8 mouse cellular contexts compared by ENCODE assay signal in genomic region chr8:119585901-119586300, GRCm38 (mm10). TPM values are rescaled to one million over a fixed set of nuclear protein-coding genes. Genes with fewer than 3 reads are reported as not detected.
DNase-seq lines count a peak whose midpoint lies in the region; ATAC-seq and TF ChIP-seq lines count a peak whose summit lies in the region.

No protein-coding gene starts in this region.

- peak; percentile 35; the same call in 1 of the 2 replicates for TF ChIP-seq POLR2A in bone marrow, adult 2 months (IDR thresholded peaks at IDR 0.05; ENCODE audit: borderline replicate concordance, control insufficient read depth, low read depth, low read length)

- peak overlapping the region; percentile 9; the same call in 1 of the 2 replicates for H3K9ac ChIP-seq in hindbrain, embryonic 16.5 days (ENCODE audit: low read depth, low read length)
- H3K9ac ChIP-seq in midbrain, embryonic 12.5 days (replicated peaks), result peak overlapping the region; percentile 29; the same call in 1 of the 2 replicates

- no peak for ATAC-seq in hindbrain, embryonic 16.5 days
- ATAC-seq in midbrain, embryonic 12.5 days (ENCODE audit: low FRiP score, low read depth), result no peak

- H3K36me3 ChIP-seq in heart, embryonic 10.5 days, result no peaks in the 10 kb centered on the region
- no peaks in the 10 kb centered on the region for H3K36me3 ChIP-seq in hindbrain, embryonic 16.5 days (ENCODE audit: control insufficient read depth, insufficient read depth, low read length)
- H3K36me3 ChIP-seq in midbrain, embryonic 12.5 days, result no peaks in the 10 kb centered on the region

- H3K4me1 ChIP-seq in heart, embryonic 10.5 days, result peaks cover 54% of the 10 kb centered on the region
- no peaks in the 10 kb centered on the region; the same call in 1 of the 2 replicates for H3K4me1 ChIP-seq in bone marrow, adult 2 months (ENCODE audit: control insufficient read depth, insufficient read depth, low read length)
- H3K4me1 ChIP-seq in hindbrain, embryonic 16.5 days (ENCODE audit: control insufficient read depth, insufficient read depth, low read depth, low read length), result no peaks in the 10 kb centered on the region; the same call in 1 of the 2 replicates
- H3K4me1 ChIP-seq in midbrain, embryonic 12.5 days, result peaks cover 9% of the 10 kb centered on the region

- TF ChIP-seq CTCF in bone marrow, adult 2 months (IDR thresholded peaks at IDR 0.05; ENCODE audit: control insufficient read depth, insufficient read depth, low read length), result no peak

- 16% methylated on average over 24 of the region's 24 CpGs for WGBS in heart, embryonic 10.5 days
- 1% methylated on average over 23 of the region's 24 CpGs for WGBS in bone marrow, adult 2 months
- WGBS in hindbrain, embryonic 16.5 days, result 29% methylated on average over 19 of the region's 24 CpGs
- WGBS in midbrain, embryonic 12.5 days, result 24% methylated on average over 24 of the region's 24 CpGs

- peak overlapping the region; percentile 57 for H3K4me2 ChIP-seq in hindbrain, embryonic 16.5 days (ENCODE audit: low read length)
- peak overlapping the region; percentile 52 for H3K4me2 ChIP-seq in midbrain, embryonic 12.5 days (replicated peaks)

- no peaks in the 10 kb centered on the region; the same call in 1 of the 2 replicates for H3K27me3 ChIP-seq in heart, embryonic 10.5 days (ENCODE audit: insufficient read depth, poor library complexity, severe bottlenecking)
- no peaks in the 10 kb centered on the region for H3K27me3 ChIP-seq in hindbrain, embryonic 16.5 days (replicated peaks; ENCODE audit: control insufficient read depth, insufficient read depth, low read length)
- peaks cover 8% of the 10 kb centered on the region; the same call in 1 of the 2 replicates for H3K27me3 ChIP-seq in midbrain, embryonic 12.5 days

- H3K9me3 ChIP-seq in heart, embryonic 10.5 days, result no peaks in the 10 kb centered on the region
- H3K9me3 ChIP-seq in hindbrain, embryonic 16.5 days (ENCODE audit: control insufficient read depth, low read length), result no peaks in the 10 kb centered on the region
- H3K9me3 ChIP-seq in midbrain, embryonic 12.5 days, result no peaks in the 10 kb centered on the region

- peak overlapping the region; percentile 80 for H3K27ac ChIP-seq in heart, embryonic 10.5 days
- H3K27ac ChIP-seq in bone marrow, adult 2 months (ENCODE audit: control insufficient read depth, insufficient read depth, low read depth, low read length, poor library complexity), result peak overlapping the region; percentile 91
- no peak overlapping the region for H3K27ac ChIP-seq in hindbrain, embryonic 16.5 days (ENCODE audit: low read depth, low read length)
- H3K27ac ChIP-seq in midbrain, embryonic 12.5 days (replicated peaks), result no peak overlapping the region

- no peak for DNase-seq in heart, embryonic 10.5 days (ENCODE audit: low spot score)
- no peak for DNase-seq in heart, adult 8-10 months (ENCODE audit: low spot score)
- no peak for DNase-seq in adrenal gland, adult 8-10 months
- DNase-seq in embryo, embryonic 11 days, result no peak
- DNase-seq in kidney, postnatal 10 days, result no peak

- peak overlapping the region; percentile 48 for H3K4me3 ChIP-seq in heart, embryonic 10.5 days
- peak overlapping the region; percentile 54 for H3K4me3 ChIP-seq in bone marrow, adult 2 months (replicated peaks; ENCODE audit: control insufficient read depth, low read depth, low read length)
- H3K4me3 ChIP-seq in hindbrain, embryonic 16.5 days (ENCODE audit: low read length), result peak overlapping the region; percentile 26
- peak overlapping the region; percentile 28 for H3K4me3 ChIP-seq in midbrain, embryonic 12.5 days

RNA-seq across cellular contexts. Expression of gene Dnaaf1, which starts 10.9 kb away (rescaled TPM):
- 0.11 and 0.31 TPM in 2 replicates for polyA plus RNA-seq in heart, embryonic 10.5 days (2016; fragmentation: Nextera tagmentation; extraction: Ambion mirVana)
- total RNA-seq in heart, adult 8-10 months (2022), result not detected
- 0.34 and 0.70 TPM in 2 replicates for polyA plus RNA-seq in bone marrow, adult 2 months (2011; ENCODE audit: insufficient read depth, insufficient read length, low replicate concordance, missing spikeins)
- 0.61 and 0.69 TPM in 2 replicates for polyA plus RNA-seq in hindbrain, embryonic 16.5 days (2015; fragmentation: Nextera tagmentation; extraction: Ambion mirVana)
- 0.14 and 0.17 TPM in 2 replicates for polyA plus RNA-seq in midbrain, embryonic 12.5 days (2016; fragmentation: Nextera tagmentation; extraction: Ambion mirVana)
- not detected for total RNA-seq in adrenal gland, adult 8-10 months (2022)

RNA-seq across cellular contexts. Expression of gene Hsdl1, which starts 10.9 kb away (rescaled TPM):
- 35.3 and 47.9 TPM in 2 replicates for polyA plus RNA-seq in heart, embryonic 10.5 days (2016; fragmentation: Nextera tagmentation; extraction: Ambion mirVana)
- total RNA-seq in heart, adult 8-10 months (2022), result 10 to 100 TPM; 18.4 to 22.3 (median 19.8) TPM
- polyA plus RNA-seq in bone marrow, adult 2 months (2011; ENCODE audit: insufficient read depth, insufficient read length, low replicate concordance, missing spikeins), result 14.5 and 22.2 TPM in 2 replicates
- polyA plus RNA-seq in hindbrain, embryonic 16.5 days (2015; fragmentation: Nextera tagmentation; extraction: Ambion mirVana), result 161 and 169 TPM in 2 replicates
- polyA plus RNA-seq in midbrain, embryonic 12.5 days (2016; fragmentation: Nextera tagmentation; extraction: Ambion mirVana), result 100 and 104 TPM in 2 replicates
- total RNA-seq in adrenal gland, adult 8-10 months (2022), result 10 to 100 TPM; 35.6 to 81.1 (median 56.8) TPM

RNA-seq across cellular contexts. Expression of gene Taf1c, which starts 19.1 kb away (rescaled TPM):
- polyA plus RNA-seq in heart, embryonic 10.5 days (2016; fragmentation: Nextera tagmentation; extraction: Ambion mirVana), result 9.9 and 11.2 TPM in 2 replicates
- 1 to 10 TPM; 3.4 to 4.4 (median 4.0) TPM for total RNA-seq in heart, adult 8-10 months (2022)
- 9.6 and 17.6 TPM in 2 replicates for polyA plus RNA-seq in bone marrow, adult 2 months (2011; ENCODE audit: insufficient read depth, insufficient read length, low replicate concordance, missing spikeins)
- polyA plus RNA-seq in hindbrain, embryonic 16.5 days (2015; fragmentation: Nextera tagmentation; extraction: Ambion mirVana), result 13.0 and 15.2 TPM in 2 replicates
- polyA plus RNA-seq in midbrain, embryonic 12.5 days (2016; fragmentation: Nextera tagmentation; extraction: Ambion mirVana), result 15.3 and 16.7 TPM in 2 replicates
- total RNA-seq in adrenal gland, adult 8-10 months (2022), result 10 to 100 TPM; 13.1 to 16.3 (median 15.3) TPM

RNA-seq across cellular contexts. Expression of gene Adad2, which starts 26.6 kb away (rescaled TPM):
- polyA plus RNA-seq in heart, embryonic 10.5 days (2016; fragmentation: Nextera tagmentation; extraction: Ambion mirVana), result 0.14 TPM in 1 of 2 replicates, not detected in the other
- total RNA-seq in heart, adult 8-10 months (2022), result not detected
- not detected in 2 replicates for polyA plus RNA-seq in bone marrow, adult 2 months (2011; ENCODE audit: insufficient read depth, insufficient read length, low replicate concordance, missing spikeins)
- 0.23 and 0.29 TPM in 2 replicates for polyA plus RNA-seq in hindbrain, embryonic 16.5 days (2015; fragmentation: Nextera tagmentation; extraction: Ambion mirVana)
- polyA plus RNA-seq in midbrain, embryonic 12.5 days (2016; fragmentation: Nextera tagmentation; extraction: Ambion mirVana), result 0.15 TPM in 1 of 2 replicates, not detected in the other
- total RNA-seq in adrenal gland, adult 8-10 months (2022), result not detected

RNA-seq across cellular contexts. Expression of gene Mbtps1, which starts 27.4 kb away (rescaled TPM):
- 86.9 and 98.4 TPM in 2 replicates for polyA plus RNA-seq in heart, embryonic 10.5 days (2016; fragmentation: Nextera tagmentation; extraction: Ambion mirVana)
- 10 to 100 TPM; 31.1 to 34.9 (median 33.1) TPM for total RNA-seq in heart, adult 8-10 months (2022)
- 19.7 and 35.3 TPM in 2 replicates for polyA plus RNA-seq in bone marrow, adult 2 months (2011; ENCODE audit: insufficient read depth, insufficient read length, low replicate concordance, missing spikeins)
- polyA plus RNA-seq in hindbrain, embryonic 16.5 days (2015; fragmentation: Nextera tagmentation; extraction: Ambion mirVana), result 46.3 and 55.0 TPM in 2 replicates
- polyA plus RNA-seq in midbrain, embryonic 12.5 days (2016; fragmentation: Nextera tagmentation; extraction: Ambion mirVana), result 96.7 and 110 TPM in 2 replicates
- total RNA-seq in adrenal gland, adult 8-10 months (2022), result 100 to 1,000 TPM; 107 to 141 (median 126) TPM

Comparison
In these comparisons a context has a peak if more than half of its experiments do, and no peak if none do; other contexts are left out.
1. H3K27ac ChIP-seq: peak in heart, embryonic 10.5 days (single experiment) and bone marrow, adult 2 months (single experiment); none in hindbrain, embryonic 16.5 days (single experiment) and midbrain, embryonic 12.5 days (single experiment).
2. Peak in every context shown above with its lines, with median percentiles within 50 percentile points of each other: H3K4me3 ChIP-seq.